Mouse (Mus musculus): Measurements from ENCODE around the gene Slc25a1.

Gene Slc25a1

DNA sequence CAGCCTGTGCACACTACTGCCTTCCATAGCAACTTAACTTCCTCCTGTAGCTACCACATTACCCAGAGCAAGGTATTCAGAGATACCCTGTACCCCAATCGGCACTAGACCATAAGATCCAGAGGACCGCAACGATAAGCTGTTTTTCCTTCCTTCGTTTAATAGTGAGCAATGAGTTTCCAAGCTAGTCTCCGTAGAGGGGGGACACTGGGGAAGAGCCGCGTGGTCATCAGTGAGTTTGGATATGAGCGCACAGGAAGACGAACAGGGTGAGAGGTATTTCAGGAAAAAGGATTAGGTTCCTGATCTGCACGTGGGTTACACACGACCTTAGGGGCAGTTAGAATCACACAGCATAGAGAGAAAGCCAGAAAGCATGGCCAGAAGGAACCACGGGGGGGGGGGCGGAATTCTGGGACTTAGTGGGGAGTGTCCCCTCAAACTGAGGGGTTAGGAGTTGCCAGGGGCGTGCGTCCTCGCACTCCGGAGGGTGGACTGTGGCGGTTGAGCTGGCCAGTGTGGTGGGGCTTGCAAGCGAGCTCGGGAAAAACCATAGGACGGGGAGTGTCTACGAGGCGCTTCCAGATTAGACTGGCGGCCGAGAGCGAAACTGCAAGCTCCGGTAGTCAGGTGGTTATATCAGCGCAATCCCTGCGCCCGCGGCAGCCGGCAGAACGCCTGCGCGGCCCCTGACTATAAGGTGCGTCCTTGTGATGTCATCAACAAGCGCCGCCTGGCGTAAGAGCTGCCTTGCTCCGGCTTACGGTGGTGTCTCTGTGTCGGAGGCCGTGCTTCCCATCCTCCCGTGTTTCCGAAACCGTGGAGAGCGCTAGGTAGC, 6.5 kb downstream of the Slc25a1 start:
- DNase-seq, result peak; percentile 98

- DNase-seq, result no peak
Observed at GRCm38 (mm10) chr16:17920586-17920985, 7.4 kb downstream of the Slc25a1 start.

GRCm38 (mm10) chr16:17914307-17915249, 13.4 kb downstream of the Slc25a1 start, which contains the start of gene Gsc2:
Gene Gsc2, minus strand, starts transcription at chr16:17915059.
- peak in 1 of 2 experiments; percentile 20 for DNase-seq

- peak; percentile 90 to 96 for DNase-seq
Observed at GRCm38 (mm10) chr16:17911052-17911595, 16.9 kb downstream of the Slc25a1 start, which contains the start of gene Ess2. Gene Ess2, minus strand, starts transcription at chr16:17911348.

DNA sequence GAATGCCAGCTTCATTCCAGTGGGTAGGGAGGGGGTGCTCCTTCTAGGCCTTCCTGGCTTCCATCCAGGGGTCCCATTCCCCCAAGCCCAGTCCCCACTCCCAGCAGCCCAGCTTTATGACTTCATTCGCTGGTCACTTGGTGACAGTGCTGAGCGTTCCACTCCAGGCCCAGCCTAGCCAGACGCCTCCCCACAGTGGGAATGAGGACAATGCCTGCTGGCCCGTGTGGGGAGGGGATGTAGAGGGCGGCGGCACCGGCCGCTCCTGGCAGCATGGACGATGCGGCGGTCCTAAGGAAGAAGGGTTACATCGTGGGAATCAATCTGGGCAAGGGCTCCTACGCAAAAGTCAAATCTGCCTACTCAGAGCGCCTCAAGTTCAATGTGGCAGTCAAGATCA, 29.6 kb downstream of the Slc25a1 start, which contains the start of the genes Dgcr2 and Tssk2:
Dgcr2 (minus strand) TSS at position 101 of the 400 bp plus-strand sequence.
Tssk2 (plus strand) TSS at position 176 of the 400 bp plus-strand sequence.
- DNase-seq, result peak in 1 of 2 experiments; percentile 28

GRCm38 (mm10) chr16:17896091-17896490, 31.9 kb downstream of the Slc25a1 start:
- DNase-seq, result peak in 1 of 2 experiments; percentile 7

DNA sequence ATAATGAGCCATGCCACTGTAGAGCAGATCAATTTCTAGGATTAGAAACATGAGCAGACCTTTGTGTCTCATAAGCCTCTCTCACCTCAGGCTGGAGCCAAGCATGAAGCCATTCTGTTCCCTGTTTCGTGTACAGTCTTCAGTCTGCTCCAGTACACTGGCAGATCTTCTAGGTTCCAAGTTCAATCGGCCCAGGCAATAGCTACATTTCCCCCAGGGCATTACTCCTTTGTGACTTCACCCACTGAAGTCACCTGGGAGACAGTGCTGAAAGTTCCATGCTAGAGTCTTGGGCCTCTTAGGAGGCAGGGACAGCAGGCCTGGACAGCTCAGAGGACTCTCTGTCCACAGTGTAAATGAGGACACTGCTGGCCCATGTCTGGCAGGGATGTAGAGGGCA, 34.1 kb downstream of the Slc25a1 start, which contains the start of gene Tssk1:
Tssk1 (plus strand) TSS at position 301 of the 400 bp plus-strand sequence.
- no peak for DNase-seq

DNA sequence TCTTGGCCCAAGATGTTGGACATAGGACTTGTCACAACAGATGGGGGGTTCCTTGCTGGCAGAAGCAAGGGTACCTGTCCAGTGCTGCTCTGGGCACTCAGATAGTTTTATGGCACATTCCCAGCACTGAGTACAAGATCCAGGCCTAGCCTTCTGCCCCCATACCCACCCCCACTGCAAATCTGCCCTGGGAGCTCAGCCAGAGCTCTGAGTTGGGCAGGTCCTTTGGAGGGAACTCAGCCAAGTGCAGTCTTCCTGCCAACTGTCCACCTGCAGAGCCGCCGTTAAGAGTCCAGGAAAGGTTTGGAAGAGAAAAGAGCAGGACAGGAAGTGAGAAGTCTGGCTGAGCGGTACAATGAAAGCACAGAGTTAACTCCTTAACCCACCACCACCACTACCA, 35.4 kb downstream of the Slc25a1 start:
- DNase-seq, result peak; percentile 87 to 93

- peak; percentile 100 for DNase-seq
Observed at GRCm38 (mm10) chr16:17891567-17891959, 36.5 kb downstream of the Slc25a1 start, which contains the start of gene Gm20518. Gene Gm20518, minus strand, starts transcription at chr16:17891671.

- peak; percentile 92 to 96 for DNase-seq
Observed at GRCm38 (mm10) chr16:17890917-17891566, 37.0 kb downstream of the Slc25a1 start.

GRCm38 (mm10) chr16:17890342-17890727, 37.7 kb downstream of the Slc25a1 start:
- DNase-seq, result no peak

- peak in 1 of 2 experiments; percentile 20 for DNase-seq
Observed at GRCm38 (mm10) chr16:17889689-17890341, 38.2 kb downstream of the Slc25a1 start.

GRCm38 (mm10) chr16:17884116-17884515, 43.9 kb downstream of the Slc25a1 start:
- no peak for DNase-seq

DNA sequence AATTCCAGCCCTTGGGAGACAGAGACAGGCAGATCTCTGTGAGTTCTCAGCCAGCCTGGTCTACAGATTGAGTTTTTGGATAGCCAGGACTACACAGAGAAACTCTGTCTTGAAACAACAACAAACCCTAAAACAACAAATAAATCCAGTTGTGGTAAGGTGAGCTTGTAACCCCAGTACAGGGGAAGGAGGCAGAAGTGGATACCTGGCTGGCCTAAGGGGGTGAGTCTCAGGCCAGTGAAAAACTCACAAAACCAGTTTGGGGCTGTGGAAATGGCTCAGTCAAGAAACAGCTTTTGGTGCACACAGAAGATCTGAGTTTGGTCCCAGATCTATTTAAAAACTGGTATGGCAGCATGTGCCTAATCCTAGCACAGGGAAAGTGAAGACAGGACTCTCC, 45.8 kb downstream of the Slc25a1 start:
- no peak for DNase-seq

- no peak for DNase-seq
Observed at GRCm38 (mm10) chr16:17879571-17879970, 48.4 kb downstream of the Slc25a1 start.

DNA sequence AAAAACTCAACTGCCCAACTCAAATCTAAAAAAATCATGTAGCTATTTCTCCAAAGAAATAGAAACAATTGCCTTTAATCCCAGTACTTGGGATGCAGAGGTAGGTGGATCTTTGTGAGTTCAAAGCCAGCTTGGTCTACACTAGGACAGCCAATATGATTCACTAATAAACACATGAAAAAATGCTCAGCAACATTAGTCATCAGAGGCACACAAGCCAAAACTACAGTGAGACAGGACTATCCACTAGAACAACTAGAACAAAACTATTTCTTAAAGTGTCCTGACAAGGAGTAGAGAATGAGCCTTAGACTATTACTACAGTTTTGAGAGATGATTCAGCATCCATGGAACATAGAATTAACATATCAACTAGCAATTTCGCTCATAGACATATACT, 51.9 kb downstream of the Slc25a1 start:
- DNase-seq, result no peak

All from kidney, postnatal 25 days (tissue).